In the genomic region with DNA sequence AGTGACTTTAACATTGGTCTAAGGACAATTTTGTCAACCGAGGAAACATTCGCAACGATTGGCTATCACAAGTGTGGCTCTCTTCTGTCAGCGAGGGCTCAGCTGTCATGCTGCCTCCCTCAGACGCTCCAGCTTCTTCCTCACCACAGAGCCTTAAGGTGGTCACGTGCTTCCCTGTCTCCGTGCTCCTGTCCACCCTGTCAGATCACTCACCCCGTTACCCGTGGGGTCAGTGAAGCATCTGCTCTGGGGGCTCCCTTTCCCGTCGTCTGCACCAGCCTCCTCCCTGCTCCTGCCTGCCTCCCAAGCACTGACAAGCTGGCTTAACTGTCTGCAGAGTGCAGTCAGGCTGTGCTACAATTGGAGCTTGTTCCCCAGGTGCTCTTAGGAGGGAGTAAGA, we compare ENCODE assay signal across 20 mouse cellular contexts.
A peak's percentile ranks its signal among the peaks of the same experiment; 100 is the strongest.
DNase-seq lines count a peak whose midpoint lies in the region; ATAC-seq lines count a peak whose summit lies in the region.
"Had no signal": no experiment of that assay in that cellular context is flagged by ENCODE, and none has a peak within 500 bp of the region (broad histone marks: within the 10 kb centered on the region; RNA-seq: fewer than 3 reads in every experiment).

No protein-coding gene starts in this region.

- ATAC-seq in heart, embryonic 13.5 days (ENCODE audit: extremely low read depth, insufficient number of reproducible peaks, low FRiP score, low TSS enrichment), result no peak
- peak; percentile 56; the same call in 1 of the 2 replicates for ATAC-seq in kidney, embryonic 14.5 days (ENCODE audit: low FRiP score, low TSS enrichment)
- ATAC-seq in megakaryocyte, adult 5-6 weeks (ENCODE audit: poor library complexity, severe bottlenecking), result no peak
- ATAC-seq: forebrain, embryonic 13.5 days; forebrain, embryonic 16.5 days; Patski had no signal

- peak overlapping the region; percentile 44; the same call in 1 of the 2 replicates for H3K9ac ChIP-seq in heart, embryonic 13.5 days
- H3K9ac ChIP-seq in kidney, embryonic 14.5 days (ENCODE audit: low read depth, low read length), result no peak overlapping the region
- H3K9ac ChIP-seq: forebrain, embryonic 13.5 days; heart, embryonic 12.5 days; hindbrain, embryonic 15.5 days had no signal

- no peaks in the 10 kb centered on the region for H3K27me3 ChIP-seq in heart, embryonic 13.5 days (replicated peaks)
- no peaks in the 10 kb centered on the region for H3K27me3 ChIP-seq in kidney, embryonic 14.5 days (ENCODE audit: control insufficient read depth, insufficient read depth, low read length)
- H3K27me3 ChIP-seq in megakaryocyte, embryonic 14.5 days (replicated peaks), result no peaks in the 10 kb centered on the region
- H3K27me3 ChIP-seq: CH12.LX; forebrain, embryonic 13.5 days; heart, embryonic 12.5 days; hindbrain, embryonic 15.5 days; Patski had no signal

- peaks cover 55% of the 10 kb centered on the region for H3K4me1 ChIP-seq in heart, embryonic 13.5 days
- H3K4me1 ChIP-seq in kidney, embryonic 14.5 days (ENCODE audit: control insufficient read depth, insufficient read depth, low read length), result peaks cover 6% of the 10 kb centered on the region; the same call in 1 of the 2 replicates
- peaks cover 13% of the 10 kb centered on the region for H3K4me1 ChIP-seq in megakaryocyte, embryonic 14.5 days

- H3K4me2 ChIP-seq in heart, embryonic 13.5 days, result no peak overlapping the region
- no peak overlapping the region for H3K4me2 ChIP-seq in kidney, embryonic 14.5 days (replicated peaks; ENCODE audit: low read depth, low read length)
- H3K4me2 ChIP-seq: forebrain, embryonic 13.5 days; heart, embryonic 12.5 days; hindbrain, embryonic 15.5 days had no signal

- WGBS in heart, embryonic 13.5 days, result 38% methylated on average over 11 of the region's 11 CpGs
- WGBS in kidney, embryonic 14.5 days, result 44% methylated on average over 11 of the region's 11 CpGs

- no peak overlapping the region for H3K4me3 ChIP-seq in heart, embryonic 13.5 days
- H3K4me3 ChIP-seq in kidney, embryonic 14.5 days (ENCODE audit: low read length), result no peak overlapping the region
- H3K4me3 ChIP-seq in megakaryocyte, embryonic 14.5 days (replicated peaks), result peak overlapping the region; percentile 1
- H3K4me3 ChIP-seq: forebrain, embryonic 10.5 days; forebrain, embryonic 13.5 days; heart, embryonic 12.5 days; hindbrain, embryonic 15.5 days had no signal

- no peaks in the 10 kb centered on the region for H3K9me3 ChIP-seq in heart, embryonic 13.5 days
- H3K9me3 ChIP-seq in kidney, embryonic 14.5 days (ENCODE audit: control insufficient read depth, low read length), result no peaks in the 10 kb centered on the region
- peaks cover 5% of the 10 kb centered on the region; the same call in 1 of the 2 replicates for H3K9me3 ChIP-seq in megakaryocyte, embryonic 14.5 days
- H3K9me3 ChIP-seq: forebrain, embryonic 10.5 days; forebrain, embryonic 13.5 days; G1E; heart, embryonic 12.5 days; hindbrain, embryonic 15.5 days had no signal

- peak overlapping the region; percentile 24; the same call in 1 of the 2 replicates for H3K27ac ChIP-seq in heart, embryonic 13.5 days (replicated peaks)
- no peak overlapping the region for H3K27ac ChIP-seq in kidney, embryonic 14.5 days (ENCODE audit: low read depth, low read length)
- H3K27ac ChIP-seq: forebrain, embryonic 13.5 days; hindbrain, embryonic 15.5 days had no signal

- DNase-seq in heart, adult 18-20 months, result no peak
- no peak for DNase-seq in kidney, adult 11 months
- DNase-seq: B cell, adult 2 months; cerebellum, adult 18-20 months; cerebellum, adult 9-10 months; cerebellum, postnatal 14 days; gastrocnemius, postnatal 10 days; gastrocnemius, postnatal 36 days had no signal

- H3K36me3 ChIP-seq in heart, embryonic 13.5 days, result peaks cover 20% of the 10 kb centered on the region
- H3K36me3 ChIP-seq in kidney, embryonic 14.5 days (ENCODE audit: control insufficient read depth, insufficient read depth, low read length), result peaks cover 9% of the 10 kb centered on the region
- H3K36me3 ChIP-seq in megakaryocyte, embryonic 14.5 days (replicated peaks; ENCODE audit: low read length), result peaks cover 48% of the 10 kb centered on the region
- H3K36me3 ChIP-seq: hindbrain, embryonic 15.5 days had no signal
